Mouse (Mus musculus): Measurements from ENCODE around the gene Jup. TPM values are rescaled to one million over a fixed set of nuclear protein-coding genes. Genes with fewer than 3 reads are reported as not detected.
"Not testable (repeated sequence)": the region's sequence is repeated elsewhere in the genome, so short reads cannot be mapped to it uniquely, and the experiment has no call there.

Jup gene
- polyA plus RNA-seq, 1 experiment from 2014 or later, result 106 TPM

- no CpG with 5 or more reads among the region's 13 CpGs for WGBS
- peaks cover 28% of the 10 kb centered on the region for H3K27me3 ChIP-seq (replicated peaks; ENCODE audit: control insufficient read depth, insufficient read depth, low read length)
- not testable (repeated sequence) for H3K4me1 ChIP-seq (replicated peaks; ENCODE audit: control insufficient read depth, insufficient read depth, low read length); H3K4me3 ChIP-seq (ENCODE audit: low read depth, low read length); ATAC-seq (replicated peaks; ENCODE audit: low FRiP score, low TSS enrichment, low read depth); H3K27ac ChIP-seq (ENCODE audit: low read depth); H3K36me3 ChIP-seq (ENCODE audit: control insufficient read depth, insufficient read depth, low read length); H3K9me3 ChIP-seq (ENCODE audit: control insufficient read depth, low read length); H3K4me2 ChIP-seq (ENCODE audit: low read length); DNase-seq (ENCODE audit: low spot score); H3K9ac ChIP-seq (ENCODE audit: low read length)
These were observed 36.5 kb downstream of the Jup start for GRCm38 (mm10) chr11:100361059-100361458.

- ATAC-seq (replicated peaks; ENCODE audit: low FRiP score, low TSS enrichment, low read depth) (no peak), DNase-seq (ENCODE audit: low spot score) (no peak)
- Histone ChIP-seq H3K36me3 (ENCODE audit: control insufficient read depth, insufficient read depth, low read length) (no peaks in the 10 kb centered on the region), H3K9ac (ENCODE audit: low read length) (no peak overlapping the region), H3K27me3 (replicated peaks; ENCODE audit: control insufficient read depth, insufficient read depth, low read length) (peaks cover 36% of the 10 kb centered on the region), H3K4me1 (replicated peaks; ENCODE audit: control insufficient read depth, insufficient read depth, low read length) (peaks cover 5% of the 10 kb centered on the region; the same call in 1 of the 2 replicates), H3K27ac (ENCODE audit: low read depth) (no peak overlapping the region), H3K4me3 (ENCODE audit: low read depth, low read length) (no peak overlapping the region), H3K9me3 (ENCODE audit: control insufficient read depth, low read length) (no peaks in the 10 kb centered on the region), H3K4me2 (ENCODE audit: low read length) (no peak overlapping the region)
- WGBS, result 83% methylated on average over 6 of the region's 6 CpGs
These were observed 37.4 kb downstream of the Jup start for GRCm38 (mm10) chr11:100360175-100360574.

- Histone ChIP-seq H3K4me2 (ENCODE audit: low read length) (no peak overlapping the region), H3K27me3 (replicated peaks; ENCODE audit: control insufficient read depth, insufficient read depth, low read length) (peaks cover 53% of the 10 kb centered on the region), H3K36me3 (ENCODE audit: control insufficient read depth, insufficient read depth, low read length) (no peaks in the 10 kb centered on the region), H3K27ac (ENCODE audit: low read depth) (no peak overlapping the region), H3K4me1 (replicated peaks; ENCODE audit: control insufficient read depth, insufficient read depth, low read length) (peaks cover 3% of the 10 kb centered on the region; the same call in 1 of the 2 replicates), H3K4me3 (ENCODE audit: low read depth, low read length) (no peak overlapping the region), H3K9me3 (ENCODE audit: control insufficient read depth, low read length) (no peaks in the 10 kb centered on the region), H3K9ac (ENCODE audit: low read length) (no peak overlapping the region)
- DNase-seq (ENCODE audit: low spot score) (no peak), ATAC-seq (replicated peaks; ENCODE audit: low FRiP score, low TSS enrichment, low read depth) (no peak)
- 51% methylated on average over 5 of the region's 5 CpGs for WGBS
These were observed 40.2 kb downstream of the Jup start for GRCm38 (mm10) chr11:100357408-100357807.

GRCm38 (mm10) chr11:100356819-100357211 lies 40.7 kb downstream of the Jup start:
- no peaks in the 10 kb centered on the region for H3K9me3 ChIP-seq (ENCODE audit: control insufficient read depth, low read length)
- no peak overlapping the region for H3K27ac ChIP-seq (ENCODE audit: low read depth)
- peak overlapping the region; percentile 100 for H3K4me2 ChIP-seq (ENCODE audit: low read length)
- peak overlapping the region; percentile 62 for H3K4me3 ChIP-seq (ENCODE audit: low read depth, low read length)
- no peak overlapping the region for H3K9ac ChIP-seq (ENCODE audit: low read length)
- ATAC-seq (replicated peaks; ENCODE audit: low FRiP score, low TSS enrichment, low read depth), result no peak
- peaks cover 53% of the 10 kb centered on the region for H3K27me3 ChIP-seq (replicated peaks; ENCODE audit: control insufficient read depth, insufficient read depth, low read length)
- H3K4me1 ChIP-seq (replicated peaks; ENCODE audit: control insufficient read depth, insufficient read depth, low read length), result peaks cover 3% of the 10 kb centered on the region; the same call in 1 of the 2 replicates
- WGBS, result 24% methylated on average over 9 of the region's 9 CpGs
- DNase-seq (ENCODE audit: low spot score), result no peak
- no peaks in the 10 kb centered on the region for H3K36me3 ChIP-seq (ENCODE audit: control insufficient read depth, insufficient read depth, low read length)

DNA sequence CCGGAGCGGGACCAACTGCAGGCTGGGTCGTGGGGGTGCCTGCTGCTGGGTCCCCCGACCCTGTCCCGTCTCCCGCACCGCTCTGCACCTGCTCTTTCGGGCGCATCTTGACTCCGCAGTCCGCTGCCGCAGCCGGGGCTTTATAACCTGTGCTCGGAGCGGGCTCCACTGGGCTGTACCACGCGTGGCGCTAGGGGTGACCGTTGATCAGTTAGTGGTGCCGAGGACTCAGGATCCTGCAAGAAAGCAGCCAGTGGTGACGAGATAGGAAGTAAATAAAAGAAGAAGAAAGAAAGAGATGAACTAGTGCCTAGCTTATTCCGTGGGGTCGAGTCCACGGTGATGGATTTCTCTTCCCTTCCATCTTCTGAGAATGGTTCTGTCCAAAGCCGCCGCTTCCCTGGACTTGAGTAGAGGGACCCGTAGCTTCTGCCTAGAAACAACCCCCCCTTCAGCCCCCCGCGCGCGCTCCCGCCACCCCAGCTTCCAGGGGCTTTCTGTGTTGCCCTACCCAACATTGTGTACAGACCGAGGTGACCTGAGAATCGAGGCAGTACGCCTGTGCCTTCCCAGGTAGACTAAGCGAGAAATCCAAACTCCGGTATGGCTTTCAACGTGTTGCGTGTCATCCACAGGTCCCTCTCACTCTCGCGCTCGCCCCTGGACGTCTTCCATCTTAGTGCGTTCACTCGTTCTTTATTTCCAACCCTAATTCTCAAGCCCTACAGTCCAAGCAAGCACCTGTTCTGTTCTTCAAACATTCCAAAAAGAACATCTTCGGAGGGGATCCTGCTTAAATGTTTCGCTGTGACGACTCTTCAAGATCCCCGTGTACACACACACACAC lies 41.4 kb downstream of the Jup start, which contains the start of gene Hap1:
Gene Hap1 (minus strand): TSS at position 157 of the 847 bp plus-strand sequence.
- Histone ChIP-seq H3K9ac (ENCODE audit: low read length) (peak within 1 kb of the TSS; percentile 53), H3K27me3 (replicated peaks; ENCODE audit: control insufficient read depth, insufficient read depth, low read length) (peaks cover 53% of the 10 kb centered on the region), H3K4me1 (replicated peaks; ENCODE audit: control insufficient read depth, insufficient read depth, low read length) (peaks cover 3% of the 10 kb centered on the region; the same call in 1 of the 2 replicates), H3K9me3 (ENCODE audit: control insufficient read depth, low read length) (no peaks in the 10 kb centered on the region), H3K4me3 (ENCODE audit: low read depth, low read length) (peak within 1 kb of the TSS; percentile 62), H3K36me3 (ENCODE audit: control insufficient read depth, insufficient read depth, low read length) (no peaks in the 10 kb centered on the region), H3K4me2 (ENCODE audit: low read length) (peak within 1 kb of the TSS; percentile 100), H3K27ac (ENCODE audit: low read depth) (no peak within 1 kb of the TSS)
- peak; percentile 70 for ATAC-seq (replicated peaks; ENCODE audit: low FRiP score, low TSS enrichment, low read depth)
- 3% methylated on average over 49 of the region's 49 CpGs for WGBS
- peak; percentile 93 for DNase-seq (ENCODE audit: low spot score)

- Histone ChIP-seq H3K4me2 (ENCODE audit: low read length) (peak overlapping the region; percentile 100), H3K9ac (ENCODE audit: low read length) (peak overlapping the region; percentile 53), H3K27me3 (replicated peaks; ENCODE audit: control insufficient read depth, insufficient read depth, low read length) (peaks cover 50% of the 10 kb centered on the region), H3K27ac (ENCODE audit: low read depth) (no peak overlapping the region), H3K4me3 (ENCODE audit: low read depth, low read length) (peak overlapping the region; percentile 62), H3K36me3 (ENCODE audit: control insufficient read depth, insufficient read depth, low read length) (no peaks in the 10 kb centered on the region), H3K9me3 (ENCODE audit: control insufficient read depth, low read length) (no peaks in the 10 kb centered on the region), H3K4me1 (replicated peaks; ENCODE audit: control insufficient read depth, insufficient read depth, low read length) (peaks cover 3% of the 10 kb centered on the region; the same call in 1 of the 2 replicates)
- DNase-seq (ENCODE audit: low spot score), result peak; percentile 65
- whole genome bisulfite sequencing, result 1% methylated on average over 54 of the region's 54 CpGs
- peak; percentile 28 for ATAC-seq (replicated peaks; ENCODE audit: low FRiP score, low TSS enrichment, low read depth)
These were observed 42.2 kb downstream of the Jup start for GRCm38 (mm10) chr11:100355151-100355951.

DNA sequence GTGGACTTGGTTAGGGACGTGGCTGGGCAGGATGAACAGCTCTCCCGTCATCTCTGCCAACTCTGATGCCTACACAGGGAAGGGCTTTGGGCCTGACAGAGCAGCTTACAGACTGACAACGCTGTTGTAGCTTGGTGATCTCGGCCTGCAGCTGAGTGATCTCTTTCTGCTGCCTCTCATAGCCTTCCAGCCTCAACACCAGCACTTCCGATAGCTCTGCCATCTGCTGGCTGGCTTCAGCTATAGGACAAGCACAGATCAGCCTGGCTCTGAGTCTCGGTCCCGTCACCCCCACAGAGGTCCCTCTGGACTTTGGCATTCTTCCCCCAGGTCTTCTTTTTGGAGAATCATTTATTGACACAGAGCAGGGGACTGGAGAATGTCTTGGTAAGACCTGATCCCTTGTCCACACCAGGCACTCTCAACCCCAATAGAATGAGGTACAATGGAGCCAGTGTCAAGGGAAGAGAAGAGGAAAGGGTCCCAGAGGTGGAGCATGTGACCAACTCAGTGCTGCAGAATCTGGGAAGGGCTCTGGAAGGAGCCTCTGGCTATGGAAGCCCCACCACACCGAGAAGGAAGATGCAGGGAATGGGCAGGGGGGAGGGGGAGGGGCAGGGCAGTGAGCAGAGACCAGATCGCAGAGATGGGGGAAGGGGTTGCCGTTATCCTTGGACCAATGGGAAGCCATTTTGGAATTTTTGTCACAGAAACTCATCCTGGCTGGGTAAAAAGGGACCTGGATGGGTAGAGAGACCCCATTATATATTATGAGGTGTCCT lies 45.3 kb downstream of the Jup start:
- ATAC-seq (replicated peaks; ENCODE audit: low FRiP score, low TSS enrichment, low read depth), result no peak
- H3K4me1 ChIP-seq (replicated peaks; ENCODE audit: control insufficient read depth, insufficient read depth, low read length), result peaks cover 11% of the 10 kb centered on the region; the same call in 1 of the 2 replicates
- H3K4me3 ChIP-seq (ENCODE audit: low read depth, low read length), result no peak overlapping the region
- H3K9ac ChIP-seq (ENCODE audit: low read length), result no peak overlapping the region
- no peak for DNase-seq (ENCODE audit: low spot score)
- no peaks in the 10 kb centered on the region for H3K9me3 ChIP-seq (ENCODE audit: control insufficient read depth, low read length)
- no peak overlapping the region for H3K27ac ChIP-seq (ENCODE audit: low read depth)
- H3K4me2 ChIP-seq (ENCODE audit: low read length), result no peak overlapping the region
- WGBS, result 33% methylated on average over 10 of the region's 10 CpGs
- H3K27me3 ChIP-seq (replicated peaks; ENCODE audit: control insufficient read depth, insufficient read depth, low read length), result peaks cover 37% of the 10 kb centered on the region
- no peaks in the 10 kb centered on the region for H3K36me3 ChIP-seq (ENCODE audit: control insufficient read depth, insufficient read depth, low read length)

- ATAC-seq (replicated peaks; ENCODE audit: low FRiP score, low TSS enrichment, low read depth) (no peak), DNase-seq (ENCODE audit: low spot score) (no peak)
- Histone ChIP-seq H3K9ac (ENCODE audit: low read length) (no peak overlapping the region), H3K4me1 (replicated peaks; ENCODE audit: control insufficient read depth, insufficient read depth, low read length) (0 out of 2 replicates have a peak, but pooled peaks cover 8% of the 10 kb centered on the region), H3K27me3 (replicated peaks; ENCODE audit: control insufficient read depth, insufficient read depth, low read length) (no peaks in the 10 kb centered on the region), H3K27ac (ENCODE audit: low read depth) (no peak overlapping the region), H3K36me3 (ENCODE audit: control insufficient read depth, insufficient read depth, low read length) (no peaks in the 10 kb centered on the region), H3K4me2 (ENCODE audit: low read length) (no peak overlapping the region), H3K4me3 (ENCODE audit: low read depth, low read length) (no peak overlapping the region), H3K9me3 (ENCODE audit: control insufficient read depth, low read length) (no peaks in the 10 kb centered on the region)
- 90% methylated on average over 10 of the region's 10 CpGs for WGBS
These were observed 53.3 kb downstream of the Jup start for GRCm38 (mm10) chr11:100344269-100344668.
